Mouse (Mus musculus): ENCODE measurements around the gene Rad23a.

DNA sequence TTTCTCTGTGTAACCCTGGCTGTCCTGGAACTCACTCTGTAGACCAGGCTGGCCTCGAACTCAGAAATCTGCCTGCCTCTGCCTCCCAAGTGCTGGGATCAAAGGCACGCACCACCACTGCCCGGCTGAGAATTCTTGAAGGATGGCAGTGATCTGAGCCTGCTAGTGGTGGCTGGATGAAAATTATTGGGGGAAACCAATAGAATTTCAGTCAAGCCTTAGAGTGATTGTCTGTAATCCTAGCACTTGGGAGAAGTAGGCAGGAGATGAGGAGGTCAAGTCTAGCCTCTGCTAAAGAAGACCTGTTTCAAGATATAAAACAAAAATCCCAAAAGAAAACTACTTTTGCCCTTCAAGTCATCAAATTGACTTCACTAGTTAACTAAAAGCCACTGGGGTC is 16.0 kb upstream of the Rad23a start:
- no peak for TF ChIP-seq CTCF (IDR thresholded peaks at IDR 0.05; ENCODE audit: insufficient read depth, low read depth, low read length)
- TF ChIP-seq POLR2A (IDR thresholded peaks at IDR 0.05; ENCODE audit: insufficient read depth, low read depth, low read length) = no peak
